Mouse (Mus musculus) left cerebral cortex, adult 11 months (tissue): Measurements from ENCODE around the gene Srsf10.

ENCODE experiments used
- DNase-seq: peaks from one replicate; pipeline ENCODE4 v3.0.0; 2022; ENCODE audit warnings: low spot score

Gene Srsf10

DNA sequence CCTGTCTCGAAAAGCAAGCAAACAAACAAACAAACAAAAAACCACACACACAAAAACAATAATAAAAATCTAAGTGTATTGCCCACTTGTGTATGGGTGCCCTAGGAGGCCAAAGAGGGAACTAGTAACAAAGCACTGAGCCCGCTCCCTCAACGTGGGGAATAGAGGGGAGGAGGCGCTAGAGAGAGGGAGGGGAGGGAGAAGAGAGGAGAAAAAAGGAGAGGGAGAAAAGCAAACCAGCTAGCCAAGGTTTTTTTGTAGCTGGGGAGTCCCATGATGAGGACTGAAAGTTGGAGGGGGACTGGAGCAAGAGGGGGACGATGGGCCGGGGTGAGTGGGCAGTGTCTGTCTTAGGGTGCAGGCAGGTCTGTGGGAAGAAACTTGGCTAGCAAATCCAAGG is 467 bp upstream of the Srsf10 start:
- no peak for DNase-seq

DNA sequence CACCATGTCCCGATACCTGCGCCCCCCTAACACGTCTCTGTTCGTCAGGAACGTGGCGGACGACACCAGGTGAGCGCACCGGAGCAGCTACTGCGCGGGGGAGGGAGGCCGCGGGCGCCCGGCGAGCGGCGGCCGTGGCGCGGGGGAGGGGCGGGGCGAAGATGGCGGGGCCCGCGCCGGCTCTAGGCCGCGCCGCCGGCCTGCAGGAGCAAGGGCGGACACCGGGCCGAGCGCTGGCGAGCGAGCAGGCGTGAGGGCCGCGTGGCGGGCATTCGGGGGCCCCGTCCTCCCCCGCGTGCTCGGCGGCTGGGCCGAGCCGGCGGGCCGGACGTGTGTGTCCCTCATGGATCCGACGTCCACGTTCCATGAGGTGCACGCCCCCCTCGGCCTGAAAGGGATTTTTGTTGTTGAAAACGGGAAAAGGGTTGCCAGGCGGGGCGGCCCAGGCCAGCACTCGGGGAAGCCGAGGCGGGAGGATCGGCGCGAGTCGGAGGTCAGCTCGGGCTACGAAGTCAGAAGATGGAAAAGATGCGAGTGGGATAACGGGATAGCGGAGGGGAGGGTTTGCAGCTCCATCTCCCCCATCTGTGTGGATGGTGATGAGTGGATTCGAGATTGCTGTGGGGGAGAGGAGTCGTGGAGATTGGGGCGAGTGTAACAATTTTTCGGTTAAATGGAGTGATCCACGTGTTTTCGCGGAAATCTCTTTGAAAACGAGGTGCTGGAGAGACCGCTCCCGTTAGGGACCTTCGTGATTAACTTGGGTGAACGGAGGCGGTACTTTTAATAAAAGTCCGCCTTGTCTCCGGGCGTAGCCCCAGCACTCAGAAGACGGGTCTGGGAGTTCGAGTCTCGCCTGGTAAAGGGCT is 910 bp downstream of the Srsf10 start:
- no peak for DNase-seq

DNA sequence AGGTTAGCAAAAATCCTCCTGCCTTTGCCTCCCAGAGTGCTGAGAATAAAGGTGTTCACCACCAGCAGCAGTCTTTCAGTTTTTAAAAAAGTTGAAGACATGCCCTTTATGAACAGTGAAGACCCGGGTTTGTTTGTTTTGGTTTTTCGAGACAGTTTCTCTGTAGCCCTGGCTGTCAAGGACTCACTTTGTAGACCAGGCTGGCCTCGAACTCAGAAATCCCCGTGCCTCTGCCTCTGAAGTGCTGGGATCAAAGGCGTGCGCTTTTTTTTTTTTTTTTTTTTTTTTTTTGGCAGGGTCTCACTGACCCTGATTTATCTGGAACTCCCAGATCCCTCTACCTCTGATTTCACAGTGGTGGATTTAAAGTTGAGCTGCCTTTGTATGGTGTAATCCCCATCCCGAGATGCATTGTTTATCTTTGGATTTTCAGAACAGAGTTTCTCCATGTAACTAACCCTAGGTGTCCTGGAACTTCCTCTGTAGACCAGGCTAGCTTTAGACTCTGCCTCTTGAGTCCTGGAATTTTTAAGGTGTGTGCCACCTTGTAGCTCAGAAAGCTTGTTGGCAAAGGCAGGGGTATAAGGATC is 2.1 kb downstream of the Srsf10 start:
- no peak for DNase-seq

DNA sequence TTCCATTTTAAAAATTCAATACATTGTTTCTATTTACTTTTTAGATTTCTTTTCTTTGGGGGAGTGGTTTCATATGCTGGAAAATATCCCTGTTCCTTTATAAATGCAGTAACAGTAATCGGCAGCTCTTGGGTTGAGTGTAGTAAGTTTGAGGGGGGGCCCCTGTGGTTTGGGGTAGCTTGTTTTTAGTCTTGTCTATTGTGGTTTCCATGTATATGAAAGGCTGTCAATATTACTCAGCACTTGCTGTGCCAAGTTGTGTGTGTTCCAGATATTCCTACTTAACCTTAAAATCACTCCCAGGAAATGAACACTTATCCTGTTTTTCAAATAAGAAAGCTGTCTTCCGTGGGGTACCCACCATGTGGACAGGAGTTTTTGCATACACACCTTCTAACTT is 13.4 kb downstream of the Srsf10 start:
- no peak for DNase-seq

DNA sequence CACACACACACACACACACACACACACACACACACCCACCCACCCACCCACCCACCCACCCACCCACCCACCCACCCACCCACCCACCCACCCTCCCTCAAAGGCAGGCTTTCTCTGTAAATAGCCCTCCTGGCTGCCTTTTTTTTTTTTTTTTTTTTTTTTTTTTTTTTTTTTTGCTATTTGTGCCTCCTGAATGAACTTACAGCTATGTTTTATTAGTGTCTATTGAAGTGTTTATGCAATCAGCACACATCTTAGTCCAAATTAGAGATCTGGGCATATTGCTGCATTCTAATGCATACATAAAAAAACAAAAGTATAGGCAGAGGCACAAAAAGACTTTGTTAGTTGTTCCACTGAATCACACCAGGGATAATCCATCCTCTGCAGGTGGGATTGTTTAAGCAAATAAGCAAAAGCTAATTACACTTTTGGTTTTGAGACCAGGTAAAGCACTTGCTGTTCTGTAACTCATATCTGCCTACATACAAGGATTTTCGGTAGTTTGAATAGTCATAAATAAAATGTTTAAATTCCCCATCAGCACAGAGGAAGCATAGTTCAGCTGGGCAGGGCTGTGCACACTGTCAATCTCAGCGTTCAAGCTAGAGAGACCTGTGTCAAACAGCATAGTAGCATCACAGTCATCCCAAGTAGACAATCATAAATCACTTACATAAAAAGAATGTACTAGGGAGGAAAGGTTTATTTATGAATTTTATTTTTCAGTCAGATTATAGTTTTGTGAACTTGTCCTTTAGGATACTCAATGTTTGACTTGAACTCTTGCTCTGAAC is 14.9 kb downstream of the Srsf10 start:
- no peak for DNase-seq

DNA sequence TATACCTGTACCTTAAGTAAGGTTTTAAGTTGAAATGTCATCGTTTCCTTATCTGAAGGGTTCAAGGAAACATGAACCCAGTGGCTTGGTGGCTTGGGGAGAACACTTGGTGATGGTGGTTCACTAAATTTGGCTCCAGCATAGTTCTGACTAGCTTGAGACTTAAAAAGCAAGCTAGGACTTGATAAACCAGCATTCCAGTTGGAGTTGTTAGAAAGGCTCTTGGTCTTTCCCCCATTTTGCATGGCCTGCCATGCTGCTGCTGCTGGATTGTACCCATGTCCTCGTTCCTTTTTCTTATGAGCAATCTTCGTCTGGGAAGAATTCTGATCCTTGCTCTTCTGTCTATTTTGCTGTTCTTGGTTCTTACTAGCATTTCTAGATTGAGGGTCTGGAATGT is 16.5 kb downstream of the Srsf10 start:
- DNase-seq: no peak

DNA sequence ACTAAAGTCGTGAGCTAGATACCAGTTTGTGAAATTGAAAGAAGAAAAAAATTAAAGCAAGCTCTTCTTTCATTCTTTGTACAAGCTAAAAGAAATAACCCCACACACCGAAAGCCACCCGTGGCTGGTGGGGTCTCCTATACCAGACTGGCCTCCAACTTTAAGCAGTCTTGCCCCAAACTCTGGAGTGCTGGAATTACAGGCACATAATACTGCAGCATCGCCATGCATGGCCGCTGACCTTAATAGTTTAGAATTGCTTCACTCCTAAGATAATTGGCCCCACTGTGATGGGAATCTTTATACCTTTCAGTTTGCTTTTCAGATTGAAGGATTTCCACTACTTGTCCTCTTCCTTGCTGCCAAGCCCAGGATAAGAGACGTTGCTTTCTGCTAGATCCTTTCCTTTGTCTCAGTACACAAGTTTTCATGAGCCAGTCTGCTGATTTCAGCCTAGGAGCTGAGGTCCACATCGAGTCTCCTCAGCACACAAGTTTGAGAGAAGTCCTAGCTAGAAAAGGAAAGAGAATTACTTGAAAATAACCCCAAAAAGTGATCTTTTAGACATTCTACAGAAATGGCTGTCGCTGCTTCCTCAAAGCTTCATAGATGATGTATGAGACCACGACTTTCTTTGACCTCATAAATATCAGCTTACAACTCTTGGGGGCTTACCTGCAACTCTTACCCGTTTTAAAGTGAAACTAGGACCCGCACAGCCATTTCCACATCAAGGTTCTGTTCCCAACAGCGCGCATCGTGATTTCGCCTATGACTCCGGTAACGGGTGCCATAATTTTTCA is 17.2 kb downstream of the Srsf10 start:
- DNase-seq: no peak

DNA sequence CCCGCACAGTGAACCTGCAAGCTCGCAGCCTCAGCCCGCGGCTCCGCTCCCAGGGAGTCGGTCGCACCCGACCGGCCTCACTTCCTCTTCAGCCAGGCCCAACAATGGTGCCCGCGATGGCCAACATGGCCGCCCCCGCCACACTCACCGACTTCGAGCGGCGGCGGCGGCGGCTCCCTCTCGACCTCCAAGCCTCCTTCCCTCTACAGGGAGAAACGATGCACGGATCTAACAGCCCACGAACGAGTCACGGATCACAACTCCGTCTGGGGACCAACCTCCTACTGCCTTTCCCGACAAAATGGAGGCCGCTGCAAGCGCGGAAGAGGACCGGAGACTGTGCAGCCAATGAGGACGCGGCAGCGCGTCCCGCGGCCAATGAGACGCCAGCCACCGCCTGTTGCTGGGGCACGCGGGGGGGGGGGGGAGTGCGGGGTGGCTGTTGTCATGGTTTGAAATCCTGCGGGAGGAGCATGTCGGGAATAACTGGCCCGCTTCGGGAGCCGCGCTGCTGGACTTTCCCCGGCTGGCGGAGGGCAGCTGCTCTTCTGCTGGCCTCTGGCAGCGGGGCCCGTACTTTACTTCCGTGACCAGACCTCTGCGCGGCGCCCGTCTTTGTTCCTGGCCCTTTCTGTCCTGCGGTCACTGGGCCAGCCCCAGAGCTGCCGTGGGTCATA is 18.1 kb downstream of the Srsf10 start, which contains the start of gene Pnrc2:
Gene Pnrc2, minus strand, starts transcription at position 325 of the 677 bp plus-strand sequence.
- DNase-seq: peak; percentile 83

DNA sequence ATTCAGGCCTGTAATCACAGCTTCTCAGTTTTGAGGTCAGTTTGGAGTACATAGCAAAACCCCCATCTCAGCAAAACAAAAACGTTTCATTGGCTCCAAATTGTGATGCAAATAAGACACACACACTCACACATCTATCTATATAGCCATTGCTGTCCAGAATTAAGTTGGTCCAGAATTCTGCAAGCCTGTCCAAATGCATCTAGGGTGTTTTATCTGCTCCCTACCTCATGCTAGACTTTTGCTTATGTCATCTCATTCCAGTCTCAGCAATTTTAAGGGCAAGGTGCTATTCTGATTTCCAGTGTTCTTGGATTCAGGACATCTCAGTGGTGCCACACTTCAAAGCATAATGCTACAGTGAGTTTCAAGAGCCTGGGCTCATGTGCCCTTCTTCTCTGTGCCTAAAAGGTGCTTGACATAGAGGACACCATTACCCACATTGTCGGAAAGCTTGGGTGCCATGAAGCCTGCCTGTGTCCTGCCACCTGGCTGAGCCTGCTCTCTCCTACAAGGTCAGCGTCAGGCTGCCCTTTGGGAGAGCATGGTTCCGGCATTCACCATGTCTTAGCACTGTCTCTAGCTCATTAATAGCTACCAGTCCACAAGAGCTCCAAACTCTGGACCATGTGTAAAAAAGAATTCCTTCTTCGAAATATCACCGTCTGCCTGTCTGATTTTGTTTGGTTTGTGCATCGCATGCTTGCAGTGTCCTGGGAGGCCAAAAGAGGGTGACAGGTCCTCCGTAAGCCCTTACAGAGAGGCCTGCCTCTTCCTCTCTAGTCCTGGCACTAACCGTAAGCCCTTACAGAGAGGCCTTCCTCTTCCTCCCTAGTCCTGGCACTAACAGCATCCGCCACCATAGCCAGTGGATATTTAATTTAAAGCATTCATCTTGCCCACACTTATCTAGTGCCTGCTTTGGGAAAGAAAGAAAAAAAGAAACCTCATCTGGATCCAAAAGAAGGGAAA is 19.3 kb downstream of the Srsf10 start:
- DNase-seq: no peak

DNA sequence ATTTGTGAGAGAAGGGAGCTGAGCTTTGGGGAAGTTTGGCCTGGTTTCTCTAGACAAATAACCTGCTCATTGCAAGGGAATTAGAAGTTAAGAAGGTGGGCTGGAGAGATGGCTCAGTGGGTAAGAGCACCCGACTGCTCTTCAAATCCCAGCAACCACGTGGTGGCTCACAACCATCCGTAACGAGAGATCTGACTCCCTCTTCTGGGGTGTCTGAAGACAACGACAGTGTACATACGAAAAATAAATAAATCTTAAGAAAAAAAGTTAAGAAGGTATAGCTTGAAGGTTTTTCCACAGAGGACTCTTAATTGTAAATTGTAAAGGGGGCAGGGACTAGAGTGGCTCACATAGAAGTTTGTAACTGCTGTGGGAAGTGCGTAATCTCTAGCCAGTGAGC is 20.0 kb downstream of the Srsf10 start:
- no peak for DNase-seq

DNA sequence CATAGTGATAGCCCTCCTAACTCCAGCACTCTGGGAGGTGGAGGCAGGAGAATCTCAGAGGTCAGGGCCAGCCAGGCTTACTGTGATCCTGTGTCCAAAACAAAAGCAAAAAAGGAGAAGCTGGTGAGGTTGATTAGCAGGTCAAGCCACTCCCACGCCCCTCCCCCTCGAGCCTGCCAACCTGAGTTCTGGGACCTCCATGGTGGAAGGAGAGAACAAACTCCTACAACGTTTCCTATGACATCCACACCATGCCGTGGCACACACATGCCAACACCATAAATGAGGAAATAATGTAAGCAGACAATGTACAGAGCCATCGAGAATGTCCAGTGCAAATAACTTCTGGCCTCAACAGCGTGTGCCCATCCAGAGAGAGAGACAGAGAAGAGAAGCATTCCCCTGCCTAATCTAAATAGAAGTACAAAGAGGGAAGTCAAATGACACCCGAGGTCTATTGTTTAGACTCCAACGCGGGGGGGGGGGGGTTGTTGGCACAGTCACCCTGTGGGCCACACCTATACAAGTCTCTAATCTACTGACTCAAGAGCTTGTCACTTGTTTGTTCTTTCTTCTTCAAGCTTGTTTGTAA is 20.5 kb downstream of the Srsf10 start:
- no peak for DNase-seq

DNA sequence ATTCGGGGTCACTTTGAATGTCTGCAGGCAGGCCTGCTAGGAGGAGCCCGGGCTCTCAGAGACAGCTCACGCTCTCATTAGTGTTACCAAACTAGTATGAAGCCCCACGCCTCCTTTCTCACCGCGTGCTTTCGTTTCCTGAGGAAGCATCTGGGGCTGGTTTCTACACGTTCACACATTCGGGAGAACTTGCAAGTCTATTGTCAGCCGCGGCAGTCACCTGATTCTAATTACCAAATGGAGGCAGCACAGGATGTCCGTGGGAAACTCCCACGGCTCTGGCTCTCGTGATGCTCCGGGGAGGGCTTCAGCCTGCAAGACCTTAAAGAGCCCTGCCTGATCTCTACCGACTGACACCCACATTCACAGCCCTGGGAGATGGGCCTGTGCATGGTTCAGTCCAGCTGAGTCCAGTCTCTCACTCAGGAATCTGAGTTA is 21.1 kb downstream of the Srsf10 start:
- DNase-seq: peak; percentile 69

DNA sequence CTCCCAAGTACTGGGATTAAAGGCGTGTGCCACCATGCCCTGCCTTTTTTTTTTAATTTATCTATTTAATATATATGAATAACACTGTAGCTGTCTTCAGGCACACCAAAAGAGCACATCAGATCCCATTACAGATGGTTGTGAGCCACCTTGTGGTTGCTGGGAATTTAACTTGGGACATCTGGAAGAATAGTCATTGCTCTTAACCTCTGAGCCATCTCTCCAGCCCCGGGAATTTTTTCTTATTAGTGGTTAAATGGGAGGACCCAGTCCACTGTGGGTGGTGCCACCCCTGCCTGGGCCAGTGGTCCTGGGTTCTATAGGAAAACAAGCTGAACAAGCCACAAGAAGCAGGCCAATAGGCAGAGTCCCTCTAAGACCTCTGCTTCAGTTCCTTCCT is 22.2 kb downstream of the Srsf10 start:
- no peak for DNase-seq

DNA sequence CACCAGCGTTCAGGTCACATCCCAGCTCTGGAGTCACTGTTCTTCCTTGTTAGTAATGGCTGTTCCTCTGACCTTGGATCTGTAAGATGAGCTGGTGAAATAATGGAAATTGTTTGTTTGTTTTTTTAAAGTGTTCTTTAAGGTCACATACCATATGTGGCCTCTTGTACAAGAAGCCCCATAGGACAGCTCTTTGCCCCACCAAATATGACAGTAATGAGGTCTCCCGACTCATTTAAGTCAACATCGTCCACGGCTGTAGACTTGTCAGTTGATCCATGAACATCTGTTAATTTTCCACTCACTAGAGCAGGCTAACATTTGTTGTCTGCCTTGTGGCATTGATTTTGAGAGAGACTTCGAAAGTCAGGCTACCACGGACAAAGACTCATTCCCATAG is 23.5 kb downstream of the Srsf10 start:
- DNase-seq: no peak

DNA sequence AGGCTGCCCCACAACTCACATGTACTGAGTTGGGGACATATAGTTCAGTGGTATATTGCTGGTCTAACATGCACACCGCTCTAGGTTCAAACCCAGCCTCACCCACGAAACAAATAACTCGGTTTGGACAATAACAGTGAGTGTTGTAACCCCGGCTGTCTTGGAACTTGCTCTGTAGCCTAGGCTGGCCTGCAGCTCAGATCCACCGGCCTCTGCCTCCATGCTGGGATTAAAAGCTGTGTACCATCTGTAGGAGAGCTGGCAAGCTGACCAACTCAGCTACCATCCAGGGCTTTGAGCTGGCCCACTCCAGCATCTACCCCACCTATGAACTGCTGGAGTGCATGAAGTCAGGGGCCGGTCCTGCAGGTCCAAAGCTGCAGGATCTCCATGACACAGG is 24.5 kb downstream of the Srsf10 start:
- no peak for DNase-seq

DNA sequence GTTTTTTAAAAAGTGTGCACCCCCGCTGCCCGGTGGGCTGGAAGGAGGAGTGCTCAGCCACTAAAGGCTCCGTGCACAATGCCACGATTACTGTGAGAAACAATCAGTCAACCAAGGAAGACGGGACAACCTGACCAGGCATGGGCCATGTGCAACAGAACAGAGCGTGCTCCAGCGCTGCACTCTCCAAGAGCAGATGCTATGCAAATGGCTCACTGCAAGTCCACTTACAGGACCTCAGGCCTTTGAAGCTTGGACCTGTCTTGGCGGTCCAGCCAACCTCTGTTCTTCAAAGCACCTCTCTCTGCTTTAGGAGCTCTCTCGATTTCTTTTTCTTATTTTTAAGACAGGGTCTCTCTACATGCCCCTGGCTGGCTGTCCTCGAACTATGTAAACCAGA is 25.0 kb downstream of the Srsf10 start:
- no peak for DNase-seq

DNA sequence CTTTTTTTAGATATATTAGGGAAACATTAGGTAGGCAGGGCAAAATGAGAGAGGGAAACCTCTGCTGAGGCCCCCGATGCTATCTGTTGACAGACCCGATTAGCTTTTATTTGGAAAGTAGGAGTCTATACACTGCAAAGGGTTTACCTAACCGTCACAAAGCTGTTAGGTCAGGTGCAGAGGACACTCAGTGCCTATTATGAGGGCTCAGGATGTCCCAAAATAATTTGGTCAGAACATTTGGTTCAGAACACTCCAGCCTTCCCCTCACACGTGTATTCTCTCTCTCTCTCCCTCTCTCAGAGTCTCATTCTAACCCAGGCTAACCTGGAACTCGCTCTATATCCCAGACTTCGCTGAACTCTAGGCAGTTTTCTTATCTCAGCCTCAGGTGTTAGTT is 26.5 kb downstream of the Srsf10 start:
- DNase-seq: no peak

DNA sequence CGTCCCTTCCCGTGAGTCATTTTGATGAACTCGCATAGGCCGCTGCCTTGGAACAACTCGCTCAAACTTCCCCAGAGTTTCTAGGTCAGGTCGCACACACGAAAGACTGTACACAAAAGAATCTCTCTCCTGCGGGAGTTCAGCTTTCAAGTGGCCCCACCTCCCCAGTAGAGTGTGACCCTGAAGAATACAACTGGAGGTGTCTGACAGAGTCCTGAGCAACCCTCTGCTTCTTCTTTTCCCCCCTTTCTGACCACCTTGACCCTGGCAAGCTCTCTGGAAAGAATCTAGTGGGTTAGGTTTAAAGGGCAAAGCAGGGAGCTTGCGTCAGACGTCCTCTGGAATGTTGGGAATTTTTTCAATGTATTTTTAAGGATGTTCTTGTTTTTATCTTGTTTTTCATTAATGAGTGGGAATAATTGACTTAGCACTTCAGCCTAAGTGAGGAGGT is 27.9 kb downstream of the Srsf10 start:
- DNase-seq: no peak

DNA sequence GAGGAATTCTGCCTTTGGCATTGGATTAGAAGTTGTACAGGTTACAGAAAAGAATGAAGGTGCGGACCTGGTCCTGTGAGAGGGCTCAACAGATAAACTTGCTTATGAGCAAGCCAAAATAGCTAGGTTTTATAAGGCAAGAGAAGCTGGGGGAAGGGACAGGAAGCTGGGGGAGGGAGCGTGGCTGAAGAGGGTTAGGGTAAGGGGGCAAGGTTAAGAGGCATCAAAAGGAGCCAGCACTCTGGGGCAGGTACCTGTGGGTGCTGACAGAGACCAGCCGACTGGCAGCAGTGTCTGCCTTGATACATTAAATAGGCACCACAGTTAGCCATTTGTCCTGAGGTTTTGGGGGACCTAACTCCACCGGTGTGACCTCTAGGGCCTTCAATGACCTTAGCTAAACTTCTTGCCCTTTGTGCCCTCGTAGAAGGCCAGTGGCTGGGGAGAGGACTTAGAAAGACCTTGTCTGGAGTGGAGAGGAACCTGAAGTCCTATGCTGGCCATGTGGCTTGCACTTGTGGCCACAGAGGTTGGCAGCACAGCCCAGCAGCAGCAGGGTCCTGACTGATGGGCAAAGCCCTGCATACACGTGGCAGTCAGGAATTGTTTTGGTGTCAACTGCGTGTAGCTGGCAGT is 28.5 kb downstream of the Srsf10 start:
- no peak for DNase-seq
